Mouse (Mus musculus): ENCODE data around the gene Ms4a14.
"Not testable (repeated sequence)": the region's sequence is repeated elsewhere in the genome, so short reads cannot be mapped to it uniquely, and the experiment has no call there.

Ms4a14 gene

DNA sequence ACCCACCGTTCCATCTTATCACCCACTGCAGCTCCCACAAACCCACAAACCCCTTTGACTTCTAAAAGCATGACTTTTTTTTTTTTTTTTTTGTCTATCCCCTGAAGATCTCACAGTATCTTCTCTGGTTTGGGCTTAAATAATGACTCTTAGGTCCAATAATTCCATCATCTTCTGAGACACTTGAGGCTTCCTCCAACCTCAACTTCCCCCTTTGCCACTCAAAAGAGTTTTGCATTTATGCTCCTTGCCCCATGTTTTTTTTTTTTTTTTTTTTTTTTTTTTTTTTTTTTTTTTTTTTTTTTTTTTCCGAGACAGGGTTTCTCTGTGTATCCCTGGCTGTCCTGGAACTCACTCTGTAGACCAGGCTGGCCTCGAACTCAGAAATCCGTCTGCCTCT is 51.3 kb downstream of the Ms4a14 start:
- DNase-seq, result not testable (repeated sequence)

DNA sequence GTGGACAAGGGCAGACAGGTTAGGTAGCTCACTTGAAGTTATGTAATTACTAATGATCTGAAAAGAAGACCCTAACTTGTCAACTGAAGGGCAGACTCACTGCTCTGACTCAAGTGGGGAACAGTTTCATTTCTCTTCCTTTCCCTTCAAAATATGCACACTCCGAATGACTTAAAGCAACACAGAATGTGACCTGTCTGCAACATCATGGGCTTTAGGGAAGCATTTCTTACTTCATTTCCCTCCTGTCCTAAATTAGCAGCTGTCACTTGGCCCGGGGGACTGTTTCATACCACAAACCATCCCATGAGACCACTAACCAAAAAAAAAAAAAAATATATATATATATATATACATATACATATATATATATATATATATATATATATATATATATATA is 52.7 kb downstream of the Ms4a14 start:
- DNase-seq, result no peak

All from thymus, postnatal 25 days (tissue).